Mouse (Mus musculus) frontal cortex, postnatal 14 days (tissue): Measurements from ENCODE around the gene Fmnl2.

Experiments
- DNase-seq, 2 experiments: peaks; one replicate each; pipeline ENCODE4 v3.0.0; 2022; ENCODE audit warnings: low spot score in 2 of 2

The Fmnl2 gene

GRCm38 (mm10) chr2:52955831-52956230, 98.2 kb downstream of the Fmnl2 start:
- DNase-seq = no peak

DNA sequence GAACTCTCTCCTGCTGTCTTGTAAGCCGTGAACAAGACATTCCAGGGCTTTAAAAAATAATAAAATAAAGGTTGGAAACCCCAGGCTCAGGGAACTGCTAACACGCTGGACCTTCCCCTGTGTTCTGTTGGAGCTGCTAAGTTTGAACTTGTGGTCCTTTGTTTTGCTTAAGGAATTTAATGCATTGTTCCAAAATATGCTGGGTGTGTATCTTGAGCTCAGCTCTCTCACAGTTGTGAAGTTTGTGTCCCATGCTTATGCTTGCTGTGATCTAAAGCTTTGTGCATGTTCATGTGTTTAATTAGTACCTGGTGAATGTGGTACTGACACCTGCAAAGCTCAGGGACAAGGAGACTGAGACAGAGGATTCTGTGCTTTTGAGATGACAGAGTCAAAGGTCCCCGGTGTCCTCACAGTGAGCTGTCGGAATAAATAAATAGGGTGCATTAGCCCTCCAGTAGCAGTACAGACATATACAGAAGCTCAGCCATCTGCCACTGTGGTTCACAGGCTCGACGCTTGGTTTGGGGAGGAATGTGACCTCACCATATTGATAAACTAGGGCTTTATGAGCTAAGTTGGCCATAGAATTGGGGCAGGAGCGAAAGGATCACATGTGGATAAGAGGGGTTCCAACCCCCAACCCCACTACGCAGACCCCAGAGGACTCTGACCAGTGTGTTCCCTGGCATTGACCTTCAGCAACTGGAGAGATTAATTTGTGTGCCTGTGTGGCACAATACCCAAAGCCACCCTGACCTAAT, 100.3 kb downstream of the Fmnl2 start:
- no peak for DNase-seq

- DNase-seq = peak; percentile 33 to 43
These were observed 101.1 kb downstream of the Fmnl2 start for GRCm38 (mm10) chr2:52958535-52959290.

DNA sequence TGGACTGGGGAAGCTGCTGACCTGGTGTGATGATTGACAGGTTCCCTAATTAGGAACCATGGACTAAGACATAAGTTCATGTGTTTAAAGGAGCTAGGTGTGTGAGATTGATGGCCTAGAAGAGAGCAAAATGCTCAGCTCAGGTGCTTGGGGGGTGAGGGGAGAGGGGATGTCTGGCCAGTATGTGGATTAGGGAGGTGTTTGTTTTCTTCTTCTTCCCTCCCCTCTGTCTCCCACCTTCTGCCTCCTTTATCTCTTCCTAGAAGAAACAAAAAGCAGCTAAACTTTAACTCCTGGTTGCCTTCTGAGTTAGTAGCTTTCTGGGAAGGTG, 101.6 kb downstream of the Fmnl2 start:
- no peak for DNase-seq

DNA sequence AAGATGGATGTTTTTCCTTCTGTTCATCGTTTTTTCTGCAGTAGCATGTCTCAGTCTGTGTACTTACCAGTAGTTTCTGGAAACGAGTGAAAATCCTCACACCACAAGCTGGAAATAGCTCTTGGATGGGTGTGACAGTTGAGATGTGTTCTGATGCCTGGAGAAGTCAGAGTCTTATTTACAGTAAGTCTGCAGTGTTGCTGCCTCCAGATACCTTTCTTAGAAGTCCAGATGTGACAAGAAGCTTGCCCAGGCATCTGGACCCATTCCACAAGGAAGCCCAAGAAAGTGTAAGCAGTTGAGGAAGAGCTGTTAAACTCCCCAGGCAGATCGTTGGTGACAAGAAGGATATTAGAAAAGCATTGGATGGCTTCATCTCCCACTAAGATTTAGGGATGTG, 102.3 kb downstream of the Fmnl2 start:
- no peak for DNase-seq

DNA sequence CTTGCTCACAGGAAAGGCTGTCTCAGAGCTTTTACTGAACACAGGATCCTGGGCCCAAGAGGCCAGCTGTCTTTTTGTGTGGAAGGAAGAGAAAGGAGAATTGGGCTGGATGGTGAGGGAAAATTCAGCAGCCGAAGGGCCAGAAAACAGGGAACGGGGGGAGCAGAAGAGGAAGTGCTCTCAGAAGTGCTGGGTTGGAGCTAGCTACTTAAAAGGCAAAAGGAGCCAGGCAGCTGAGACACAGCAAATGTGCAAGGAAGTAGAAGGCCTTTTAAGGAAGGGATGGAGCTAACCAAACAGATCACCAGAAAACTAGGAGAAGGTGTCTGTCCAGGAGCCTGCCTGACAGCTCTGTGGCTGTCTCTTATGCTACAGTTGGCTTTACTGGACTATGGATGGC, 103.0 kb downstream of the Fmnl2 start:
- DNase-seq = no peak

DNA sequence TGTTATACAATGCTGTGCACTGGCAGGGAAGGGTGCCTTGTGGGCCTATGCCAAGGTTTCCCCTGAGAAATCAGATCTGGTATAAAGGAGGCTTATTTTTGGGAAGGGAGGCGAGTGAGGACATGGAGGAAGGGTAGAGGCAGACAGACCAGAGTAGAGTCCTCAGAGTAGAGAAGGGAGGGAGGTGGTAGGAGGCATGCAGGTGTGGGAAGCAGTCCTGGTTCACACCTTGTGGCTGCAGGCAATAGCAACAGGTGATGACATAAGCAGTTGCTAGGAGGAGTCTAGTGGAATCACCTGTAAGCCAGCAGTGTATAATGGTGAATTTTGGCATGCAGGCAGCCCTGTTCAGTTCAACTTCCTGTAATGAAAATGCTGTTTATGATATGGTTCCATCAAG, 105.8 kb downstream of the Fmnl2 start:
- no peak for DNase-seq

DNA sequence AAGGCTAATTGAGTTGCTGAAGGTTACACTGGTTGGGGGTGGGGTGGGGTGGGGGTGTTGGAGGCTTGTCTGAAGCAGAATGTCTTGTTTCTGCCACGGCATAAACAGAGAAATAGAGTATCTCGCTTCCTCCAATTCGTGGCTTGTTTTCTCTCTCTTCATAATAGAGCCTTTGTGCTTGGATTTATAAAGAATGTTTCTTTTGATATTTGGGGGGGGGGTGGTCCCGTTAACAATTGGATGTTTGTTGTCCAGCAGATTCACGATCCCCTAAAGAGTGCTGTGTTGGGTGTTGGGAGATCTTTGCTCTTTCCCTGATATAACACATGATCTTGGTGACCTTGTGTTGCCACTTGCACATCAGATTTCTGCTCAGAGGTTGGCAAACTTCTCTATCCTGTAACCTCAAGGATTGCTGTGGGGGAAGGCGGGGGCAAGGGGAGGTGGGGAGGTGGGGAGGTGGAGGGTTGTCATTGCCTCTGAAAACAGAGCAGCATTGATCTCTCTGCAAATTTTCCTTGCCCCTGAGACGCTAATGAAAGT, 106.8 kb downstream of the Fmnl2 start:
- no peak for DNase-seq

DNA sequence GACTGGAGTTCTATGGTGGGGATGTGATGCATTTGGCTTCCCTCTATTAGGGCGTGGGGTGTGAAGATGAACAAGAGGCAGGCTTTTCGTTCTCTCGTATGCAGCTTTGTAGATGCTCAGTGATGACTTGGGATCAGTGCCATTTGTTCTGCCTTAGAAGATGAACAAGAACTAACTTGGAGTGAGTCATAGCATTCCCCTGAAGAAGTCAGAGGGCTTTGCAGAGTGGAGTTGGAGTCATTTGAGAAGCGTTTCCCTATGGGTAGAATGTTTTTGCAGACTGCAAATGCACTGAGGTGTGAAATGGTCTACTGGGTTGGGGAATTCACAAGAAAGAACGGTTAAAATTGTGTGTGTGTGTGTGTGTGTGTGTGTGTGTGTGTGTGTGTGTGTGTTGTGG, 108.6 kb downstream of the Fmnl2 start:
- DNase-seq = no peak

- DNase-seq = no peak
These were observed 109.3 kb downstream of the Fmnl2 start for GRCm38 (mm10) chr2:52966820-52967460.

DNA sequence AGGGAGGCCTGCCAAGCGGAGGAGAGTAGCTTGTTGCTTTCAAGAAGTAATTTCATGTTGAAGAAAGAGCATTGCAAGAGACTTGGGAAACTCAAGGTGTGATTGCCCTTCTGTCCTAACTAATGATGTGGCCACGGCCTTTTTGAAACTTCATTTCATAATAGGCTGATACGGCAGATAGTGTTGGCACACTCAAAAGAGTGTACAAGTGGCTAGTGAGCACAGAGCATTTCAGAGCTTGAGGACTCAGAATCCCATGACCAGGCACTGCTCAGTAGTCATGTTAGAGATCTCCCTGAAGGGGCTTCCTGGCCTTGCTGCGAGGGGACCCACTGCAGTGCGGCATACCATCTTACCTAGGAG, 109.8 kb downstream of the Fmnl2 start:
- no peak for DNase-seq

DNA sequence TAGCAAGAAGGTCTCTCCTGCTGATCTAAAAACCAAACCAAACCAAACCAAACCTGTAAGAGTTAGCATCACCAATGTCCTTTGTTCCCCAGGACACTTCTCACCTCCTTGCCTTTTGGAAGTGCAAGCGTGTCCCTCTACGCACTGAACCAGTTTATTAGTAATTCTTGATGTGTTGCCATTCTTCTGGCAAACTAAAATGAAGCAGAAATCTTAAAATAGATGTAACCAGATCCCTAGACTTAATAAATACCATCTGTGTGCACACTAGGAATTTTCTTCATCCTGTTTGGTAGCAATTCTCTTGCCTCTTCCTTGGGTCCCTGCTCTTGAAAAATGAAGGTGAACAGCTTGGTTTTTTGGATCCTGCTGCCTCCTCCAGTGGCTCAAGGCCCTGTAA, 111.2 kb downstream of the Fmnl2 start:
- no peak for DNase-seq

GRCm38 (mm10) chr2:52974056-52974455, 116.4 kb downstream of the Fmnl2 start:
- DNase-seq = no peak

DNA sequence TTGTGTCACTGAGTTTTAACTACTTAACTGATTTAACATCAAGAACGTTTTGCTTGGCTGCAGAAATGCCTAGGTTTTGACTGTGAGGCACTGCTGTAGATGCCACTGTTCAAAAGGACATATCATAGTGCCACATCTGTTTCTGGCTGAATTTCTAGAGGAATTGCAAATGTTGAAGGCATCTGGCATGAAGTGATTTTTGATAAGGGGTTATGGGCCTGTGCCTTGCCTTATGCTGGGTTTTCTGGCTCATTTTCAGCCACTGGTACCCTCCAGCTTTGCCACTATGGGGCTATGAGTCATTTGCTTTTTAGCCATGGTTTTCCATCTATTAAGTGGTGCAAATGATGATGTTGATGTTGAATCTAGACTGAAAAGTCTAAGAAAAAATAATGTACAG, 117.1 kb downstream of the Fmnl2 start:
- no peak for DNase-seq

DNA sequence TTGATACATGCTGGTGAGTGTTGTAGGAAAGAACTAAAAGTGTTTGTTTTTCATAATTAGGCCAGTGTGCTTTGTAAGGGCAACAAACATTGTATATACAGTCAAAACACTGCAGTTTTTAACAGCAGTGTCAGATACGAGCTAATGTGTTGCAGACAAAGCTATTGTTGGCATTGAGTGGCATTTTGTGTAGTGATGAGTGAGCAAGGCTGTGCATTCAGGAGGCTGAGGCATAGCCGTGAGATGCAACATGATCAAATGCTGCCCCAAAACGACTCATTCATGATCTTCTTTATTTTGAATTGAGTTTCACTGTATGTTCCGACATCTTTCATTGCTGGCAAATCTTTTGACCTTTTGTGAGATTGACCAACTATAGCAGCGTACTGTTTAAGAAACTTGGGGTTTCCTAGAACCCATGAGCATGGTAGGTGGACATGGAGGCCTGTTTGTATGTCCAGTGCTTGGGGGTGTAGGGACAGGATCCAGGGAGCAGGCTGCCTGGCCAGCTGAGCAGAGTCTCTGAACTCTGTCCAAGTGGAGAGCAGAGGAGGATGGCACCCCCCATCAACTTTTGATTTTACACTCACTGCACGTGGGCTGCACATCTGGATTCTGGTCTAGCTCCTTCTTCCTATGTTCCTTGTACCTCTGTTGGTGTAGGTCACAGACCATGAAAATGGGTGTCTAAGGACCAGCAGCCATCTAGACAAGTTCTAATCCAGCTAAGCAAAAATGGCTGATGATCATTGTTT, 120.4 kb downstream of the Fmnl2 start:
- no peak for DNase-seq

- no peak for DNase-seq
These were observed 121.1 kb downstream of the Fmnl2 start for GRCm38 (mm10) chr2:52978796-52979195.

GRCm38 (mm10) chr2:52979280-52979763, 121.7 kb downstream of the Fmnl2 start:
- no peak for DNase-seq

DNA sequence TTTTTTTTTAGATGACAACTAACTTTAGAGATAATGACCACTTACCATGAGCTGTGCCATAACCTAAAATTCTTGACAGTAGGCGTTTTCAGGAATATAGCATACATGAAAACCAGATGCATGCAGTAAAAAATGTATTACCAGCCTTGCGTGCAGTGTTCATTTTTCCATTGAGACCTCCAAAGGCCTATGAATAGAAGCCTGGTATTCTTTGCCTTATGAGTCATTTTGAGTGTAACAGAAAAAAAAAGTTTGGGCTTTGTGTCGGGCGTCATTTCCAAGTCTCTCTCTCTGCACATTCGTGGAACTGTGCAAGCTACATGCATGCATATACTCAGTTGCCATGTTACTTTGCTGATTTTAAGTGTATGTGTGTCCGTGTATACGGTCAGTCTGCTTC, 123.5 kb downstream of the Fmnl2 start:
- DNase-seq = no peak

DNA sequence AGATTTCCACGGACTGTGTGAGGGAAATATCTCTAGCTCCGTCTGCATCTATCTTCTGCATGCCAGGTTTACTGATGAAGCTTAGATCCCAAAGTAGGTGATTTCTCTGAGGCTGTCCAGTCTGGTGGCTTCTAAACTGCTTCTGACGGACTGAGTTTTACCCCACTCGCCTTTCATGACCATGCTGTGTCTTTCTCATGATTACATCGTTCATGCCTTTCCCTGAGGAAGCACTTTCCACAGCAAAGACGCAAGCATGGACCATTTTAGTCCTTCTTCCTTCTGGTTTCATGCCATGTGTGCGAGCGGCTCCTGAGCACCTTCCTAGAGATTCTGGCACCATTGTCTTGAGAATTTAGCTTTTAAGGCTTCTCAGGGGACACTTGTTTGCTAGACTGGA, 123.9 kb downstream of the Fmnl2 start:
- no peak for DNase-seq

GRCm38 (mm10) chr2:52982502-52982901, 124.8 kb downstream of the Fmnl2 start:
- DNase-seq = no peak

DNA sequence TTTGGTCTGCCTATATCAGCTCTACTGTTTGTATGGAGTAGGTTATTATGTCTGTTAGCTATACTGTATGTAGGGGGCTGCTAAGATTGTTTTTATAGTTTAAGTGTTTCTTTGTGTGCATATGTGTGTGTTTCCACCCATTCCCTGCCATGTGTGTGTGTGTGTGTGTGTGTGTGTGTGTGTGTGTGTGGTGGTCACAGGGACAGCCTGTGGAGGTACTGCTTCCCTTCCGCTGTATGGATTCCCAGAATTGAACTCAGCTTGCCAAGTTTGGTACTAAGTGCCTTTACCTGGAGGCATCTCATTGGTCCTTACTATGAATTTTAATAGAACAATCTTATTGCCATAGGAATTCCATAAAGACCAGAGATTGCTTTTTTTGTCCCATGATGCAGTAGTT, 126.9 kb downstream of the Fmnl2 start:
- DNase-seq = no peak

- no peak for DNase-seq
These were observed 127.5 kb downstream of the Fmnl2 start for GRCm38 (mm10) chr2:52985167-52985566.
